Mouse (Mus musculus): Measurements from ENCODE around the gene Gm11214. TPM values are rescaled to one million over a fixed set of nuclear protein-coding genes. Genes with fewer than 3 reads are reported as not detected.

The Gm11214 gene
- polyA plus RNA-seq, 1 experiment: not detected

DNA sequence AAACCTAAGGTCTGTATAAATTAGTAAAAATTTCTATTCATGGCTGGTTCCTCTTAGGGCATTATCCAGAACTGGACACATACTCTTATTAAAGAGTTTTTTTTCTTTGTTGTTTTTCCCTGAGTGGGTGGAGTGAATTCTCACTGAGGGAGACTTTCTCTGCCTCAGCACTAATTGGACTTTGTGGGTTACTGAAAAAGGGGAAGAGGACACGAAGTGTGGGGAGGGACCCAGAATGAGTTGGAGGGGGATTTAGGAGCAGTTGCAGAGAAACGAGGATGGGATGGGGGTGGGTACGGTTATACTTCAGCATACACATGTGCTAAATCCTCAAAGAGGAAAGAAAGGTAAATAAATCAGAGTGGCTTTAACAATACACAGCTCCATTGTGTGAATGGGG is 36.6 kb upstream of the Gm11214 start:
- TF ChIP-seq CTCF (IDR thresholded peaks at IDR 0.05; ENCODE audit: control insufficient read depth, insufficient read depth, insufficient replicate concordance, low read depth, low read length): no peak
- no peak for TF ChIP-seq POLR2A (IDR thresholded peaks at IDR 0.05; ENCODE audit: control insufficient read depth, low read depth, low read length)
- Histone ChIP-seq H3K36me3 (ENCODE audit: control insufficient read depth, insufficient read depth, low read length) (no peaks in the 10 kb centered on the region), H3K4me1 (ENCODE audit: control insufficient read depth, insufficient read depth, low read length) (no peaks in the 10 kb centered on the region), H3K27ac (ENCODE audit: control insufficient read depth, insufficient read depth, low read depth, low read length) (no peak overlapping the region), H3K4me3 (ENCODE audit: control insufficient read depth, low read depth, low read length) (no peak overlapping the region), H3K27me3 (ENCODE audit: control insufficient read depth, insufficient read depth, low read length) (no peaks in the 10 kb centered on the region)

DNA sequence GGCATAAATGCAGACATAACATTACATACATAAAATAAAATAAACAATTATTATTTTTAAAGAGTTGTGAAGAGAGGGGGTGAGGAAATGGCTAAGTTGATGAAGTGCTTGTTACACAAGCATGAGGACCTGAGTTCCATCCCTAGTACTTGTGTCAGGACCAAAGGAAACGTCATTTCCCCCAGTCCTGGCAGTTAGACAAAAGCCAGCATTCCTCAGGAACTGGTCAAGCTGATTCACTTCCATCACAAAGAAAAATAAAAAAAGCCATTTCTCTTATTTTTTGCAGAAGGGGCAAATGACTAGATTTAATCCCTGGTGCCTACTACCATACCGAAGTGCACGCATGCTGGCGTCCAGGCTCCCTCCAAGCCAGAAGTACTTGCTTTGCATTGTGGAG is 33.7 kb upstream of the Gm11214 start:
- H3K4me1 ChIP-seq (ENCODE audit: control insufficient read depth, insufficient read depth, low read length): no peaks in the 10 kb centered on the region
- TF ChIP-seq POLR2A (IDR thresholded peaks at IDR 0.05; ENCODE audit: control insufficient read depth, low read depth, low read length) (no peak), CTCF (IDR thresholded peaks at IDR 0.05; ENCODE audit: control insufficient read depth, insufficient read depth, insufficient replicate concordance, low read depth, low read length) (no peak)
- no peaks in the 10 kb centered on the region for H3K27me3 ChIP-seq (ENCODE audit: control insufficient read depth, insufficient read depth, low read length)
- no peak overlapping the region for H3K27ac ChIP-seq (ENCODE audit: control insufficient read depth, insufficient read depth, low read depth, low read length)
- H3K4me3 ChIP-seq (ENCODE audit: control insufficient read depth, low read depth, low read length): no peak overlapping the region
- H3K36me3 ChIP-seq (ENCODE audit: control insufficient read depth, insufficient read depth, low read length): no peaks in the 10 kb centered on the region

DNA sequence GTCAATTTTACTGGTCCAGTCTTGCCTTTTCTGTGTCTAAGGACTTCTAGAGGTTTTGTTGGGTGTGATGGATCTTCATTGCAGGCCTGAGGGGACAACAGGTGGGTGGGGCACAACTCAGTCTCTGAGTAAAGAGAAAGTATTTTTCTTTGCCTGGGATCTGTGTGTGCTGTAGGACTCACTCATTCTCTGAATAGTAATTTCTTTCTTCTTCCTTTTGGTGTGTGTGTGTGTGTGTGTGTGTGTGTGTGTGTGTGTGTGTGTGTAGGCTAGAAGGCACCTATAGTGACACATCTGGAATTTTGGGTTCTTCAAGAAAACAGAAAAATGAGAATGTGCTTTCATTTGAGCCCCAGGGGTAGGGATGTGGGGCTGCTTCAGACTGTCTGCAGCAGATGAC is 29.2 kb upstream of the Gm11214 start:
- H3K27me3 ChIP-seq (ENCODE audit: control insufficient read depth, insufficient read depth, low read length): no peaks in the 10 kb centered on the region
- TF ChIP-seq CTCF (IDR thresholded peaks at IDR 0.05; ENCODE audit: control insufficient read depth, insufficient read depth, insufficient replicate concordance, low read depth, low read length) (no peak), POLR2A (IDR thresholded peaks at IDR 0.05; ENCODE audit: control insufficient read depth, low read depth, low read length) (no peak)
- no peaks in the 10 kb centered on the region for H3K36me3 ChIP-seq (ENCODE audit: control insufficient read depth, insufficient read depth, low read length)
- no peak overlapping the region for H3K27ac ChIP-seq (ENCODE audit: control insufficient read depth, insufficient read depth, low read depth, low read length)
- H3K4me1 ChIP-seq (ENCODE audit: control insufficient read depth, insufficient read depth, low read length): no peaks in the 10 kb centered on the region
- H3K4me3 ChIP-seq (ENCODE audit: control insufficient read depth, low read depth, low read length): no peak overlapping the region

DNA sequence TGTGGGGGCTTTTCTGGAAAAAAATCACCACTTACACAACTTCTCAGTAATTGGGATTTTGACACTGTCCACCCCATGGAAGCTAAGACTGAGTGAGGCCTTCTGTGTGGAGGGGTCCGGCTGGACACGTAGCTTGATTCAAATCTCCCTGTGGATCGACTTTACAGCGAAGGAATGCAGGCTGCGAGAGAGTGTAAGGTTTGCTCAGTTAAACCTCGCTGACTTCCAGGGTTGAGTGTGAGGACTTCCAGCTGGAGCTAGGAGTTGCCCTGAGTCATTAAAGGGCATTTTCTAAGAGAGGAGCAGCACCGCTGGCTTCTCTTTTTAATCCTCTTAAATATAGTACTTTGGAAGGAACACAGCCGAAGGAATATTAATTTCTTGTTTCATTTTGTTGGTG is 24.2 kb upstream of the Gm11214 start:
- Histone ChIP-seq H3K36me3 (ENCODE audit: control insufficient read depth, insufficient read depth, low read length) (no peaks in the 10 kb centered on the region), H3K4me3 (ENCODE audit: control insufficient read depth, low read depth, low read length) (no peak overlapping the region), H3K27ac (ENCODE audit: control insufficient read depth, insufficient read depth, low read depth, low read length) (no peak overlapping the region), H3K4me1 (ENCODE audit: control insufficient read depth, insufficient read depth, low read length) (no peaks in the 10 kb centered on the region), H3K27me3 (ENCODE audit: control insufficient read depth, insufficient read depth, low read length) (no peaks in the 10 kb centered on the region)
- no peak for TF ChIP-seq POLR2A (IDR thresholded peaks at IDR 0.05; ENCODE audit: control insufficient read depth, low read depth, low read length)
- no peak for TF ChIP-seq CTCF (IDR thresholded peaks at IDR 0.05; ENCODE audit: control insufficient read depth, insufficient read depth, insufficient replicate concordance, low read depth, low read length)

DNA sequence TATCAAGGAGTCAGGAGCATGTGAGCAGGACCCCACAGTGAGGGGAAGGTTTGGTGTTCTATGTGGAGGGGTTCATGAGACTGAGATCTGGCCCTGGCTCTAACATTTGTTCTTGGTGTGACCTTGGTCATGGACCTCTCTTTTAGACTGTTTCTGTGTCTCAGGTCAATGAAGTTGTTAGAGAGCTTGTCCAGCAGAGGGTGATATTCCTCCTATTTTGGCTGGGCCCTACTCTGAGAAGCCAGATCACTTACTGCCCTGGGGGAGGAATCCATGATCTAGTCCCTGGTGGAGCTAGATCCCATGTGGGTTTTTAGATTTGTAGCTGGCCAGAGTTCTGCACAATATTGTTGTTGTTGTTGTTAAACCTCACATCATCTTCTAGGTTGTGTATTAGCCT is 23.0 kb upstream of the Gm11214 start:
- TF ChIP-seq POLR2A (IDR thresholded peaks at IDR 0.05; ENCODE audit: control insufficient read depth, low read depth, low read length) (no peak), CTCF (IDR thresholded peaks at IDR 0.05; ENCODE audit: control insufficient read depth, insufficient read depth, insufficient replicate concordance, low read depth, low read length) (no peak)
- H3K27ac ChIP-seq (ENCODE audit: control insufficient read depth, insufficient read depth, low read depth, low read length): no peak overlapping the region
- no peak overlapping the region for H3K4me3 ChIP-seq (ENCODE audit: control insufficient read depth, low read depth, low read length)
- no peaks in the 10 kb centered on the region for H3K36me3 ChIP-seq (ENCODE audit: control insufficient read depth, insufficient read depth, low read length)
- H3K4me1 ChIP-seq (ENCODE audit: control insufficient read depth, insufficient read depth, low read length): no peaks in the 10 kb centered on the region
- H3K27me3 ChIP-seq (ENCODE audit: control insufficient read depth, insufficient read depth, low read length): no peaks in the 10 kb centered on the region

DNA sequence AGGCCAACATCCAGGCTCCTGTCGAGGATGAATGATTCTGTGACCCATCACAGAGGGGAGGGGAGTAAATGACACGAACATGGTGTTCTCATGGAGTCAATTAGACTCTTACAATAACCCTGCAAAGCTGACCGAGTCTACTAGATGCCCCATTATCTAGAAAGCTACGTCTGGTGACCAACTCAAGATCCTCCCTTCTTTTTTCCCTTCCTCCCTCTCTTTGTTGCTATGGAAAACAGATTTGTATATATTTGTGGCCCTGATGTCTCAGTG is 22.0 kb upstream of the Gm11214 start:
- H3K36me3 ChIP-seq (ENCODE audit: control insufficient read depth, insufficient read depth, low read length): no peaks in the 10 kb centered on the region
- no peak overlapping the region for H3K4me3 ChIP-seq (ENCODE audit: control insufficient read depth, low read depth, low read length)
- no peaks in the 10 kb centered on the region for H3K27me3 ChIP-seq (ENCODE audit: control insufficient read depth, insufficient read depth, low read length)
- TF ChIP-seq POLR2A (IDR thresholded peaks at IDR 0.05; ENCODE audit: control insufficient read depth, low read depth, low read length) (no peak), CTCF (IDR thresholded peaks at IDR 0.05; ENCODE audit: control insufficient read depth, insufficient read depth, insufficient replicate concordance, low read depth, low read length) (no peak)
- H3K4me1 ChIP-seq (ENCODE audit: control insufficient read depth, insufficient read depth, low read length): no peaks in the 10 kb centered on the region
- no peak overlapping the region for H3K27ac ChIP-seq (ENCODE audit: control insufficient read depth, insufficient read depth, low read depth, low read length)

DNA sequence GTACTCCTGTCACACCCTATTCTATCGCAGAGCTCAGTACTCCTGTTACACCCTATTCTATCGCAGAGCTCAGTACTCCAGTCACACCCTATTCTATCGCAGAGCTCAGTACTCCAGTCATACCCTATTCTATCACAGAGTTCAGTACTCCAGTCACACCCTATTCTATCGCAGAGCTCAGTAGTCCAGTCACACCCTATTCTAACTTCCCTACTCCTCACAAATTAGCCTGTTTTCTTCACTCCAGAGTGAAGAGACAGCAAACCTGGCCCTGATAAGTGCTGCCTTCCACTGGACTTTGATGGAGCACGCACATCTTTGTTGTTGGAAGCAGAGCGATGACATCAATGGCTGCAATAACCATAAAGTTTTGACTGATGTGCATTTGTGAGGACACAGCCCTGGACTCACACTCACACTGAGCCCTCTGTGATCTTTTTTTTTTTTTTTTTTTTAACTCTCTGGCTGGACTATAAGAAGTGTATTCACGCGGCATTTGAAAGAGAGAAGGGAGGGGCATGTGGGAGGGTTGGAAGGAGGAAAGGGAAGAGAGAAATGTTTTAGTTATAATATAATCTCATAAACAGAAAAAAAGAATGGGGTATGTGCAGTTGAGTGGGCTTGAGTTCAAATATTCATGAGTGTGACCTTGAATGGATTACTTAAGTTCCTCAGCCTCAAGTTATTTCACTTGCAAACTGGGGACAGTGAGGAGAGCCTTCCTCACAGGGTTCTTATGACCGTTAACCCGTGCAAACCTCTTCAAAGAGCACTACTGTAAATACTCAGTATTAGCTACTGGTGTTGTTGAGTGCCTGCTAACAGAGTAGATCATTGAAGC is 21.5 kb upstream of the Gm11214 start:
- Histone ChIP-seq H3K27ac (ENCODE audit: control insufficient read depth, insufficient read depth, low read depth, low read length) (no peak overlapping the region), H3K36me3 (ENCODE audit: control insufficient read depth, insufficient read depth, low read length) (no peaks in the 10 kb centered on the region), H3K4me1 (ENCODE audit: control insufficient read depth, insufficient read depth, low read length) (no peaks in the 10 kb centered on the region), H3K4me3 (ENCODE audit: control insufficient read depth, low read depth, low read length) (no peak overlapping the region), H3K27me3 (ENCODE audit: control insufficient read depth, insufficient read depth, low read length) (no peaks in the 10 kb centered on the region)
- no peak for TF ChIP-seq CTCF (IDR thresholded peaks at IDR 0.05; ENCODE audit: control insufficient read depth, insufficient read depth, insufficient replicate concordance, low read depth, low read length)
- no peak for TF ChIP-seq POLR2A (IDR thresholded peaks at IDR 0.05; ENCODE audit: control insufficient read depth, low read depth, low read length)
